Mouse (Mus musculus): ENCODE data around the gene Slc22a12.

Slc22a12 gene

DNA sequence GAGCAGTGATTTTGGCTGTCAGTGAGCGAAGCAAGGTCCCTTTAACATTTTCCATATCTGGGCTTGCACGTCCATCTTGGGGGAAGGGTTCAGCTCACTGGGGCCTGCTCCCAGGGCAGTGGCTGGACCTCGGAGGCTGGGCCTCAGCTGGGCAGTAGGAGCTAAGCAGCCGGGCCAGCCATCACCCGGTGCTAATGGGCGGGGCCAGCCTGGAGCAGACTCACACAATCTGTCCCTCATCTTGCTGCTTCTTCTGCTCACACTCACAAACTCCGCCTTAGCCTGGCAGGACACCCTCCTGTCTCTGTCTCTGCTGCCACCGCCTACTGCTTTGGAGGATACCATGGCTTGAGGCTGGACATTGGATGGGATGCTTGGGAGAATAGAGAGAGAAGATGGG, 26.7 kb downstream of the Slc22a12 start:
- no peak for DNase-seq (ENCODE audit: low read depth, low spot score)

DNA sequence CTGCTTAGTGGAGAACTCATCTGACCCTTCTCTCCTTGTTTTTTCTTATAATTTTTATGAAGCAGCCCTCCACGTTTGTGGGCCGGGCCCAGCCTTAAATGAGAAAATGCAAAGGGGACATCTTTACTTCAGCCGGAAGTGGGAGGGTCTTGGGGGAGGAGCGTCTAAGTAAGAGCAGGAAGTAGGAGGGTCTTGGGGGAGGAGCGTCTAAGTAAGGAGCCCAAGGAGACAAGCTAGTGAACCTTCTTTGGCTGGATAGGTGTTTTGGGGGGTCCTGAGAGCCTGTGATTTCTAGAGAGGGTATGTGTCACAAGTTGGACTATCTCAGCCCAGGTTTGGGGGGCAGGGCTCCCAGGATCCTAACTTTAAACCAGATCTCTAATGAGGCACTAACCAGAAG, 27.4 kb downstream of the Slc22a12 start:
- DNase-seq (ENCODE audit: low read depth, low spot score): no peak

DNA sequence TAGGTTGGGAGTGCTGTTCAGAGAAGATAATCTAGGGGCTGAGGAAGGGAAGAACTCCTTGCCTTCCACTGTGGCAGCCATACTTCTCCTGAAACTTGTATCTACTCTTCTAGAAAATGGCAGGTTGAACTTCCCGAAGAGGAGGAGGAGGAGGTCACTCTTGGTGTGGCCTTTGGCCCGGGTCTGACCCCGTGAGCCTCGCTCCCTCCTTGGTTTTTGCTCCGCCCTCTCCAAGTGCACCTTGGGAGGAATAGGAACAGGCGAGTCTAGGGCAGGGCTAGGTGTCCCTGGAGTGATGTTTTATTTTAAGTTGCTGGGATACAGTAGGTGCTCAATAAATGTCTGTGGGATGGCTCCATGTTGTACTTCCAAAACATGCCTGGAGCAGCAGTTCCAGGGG, 27.9 kb downstream of the Slc22a12 start:
- no peak for DNase-seq (ENCODE audit: low read depth, low spot score)

DNA sequence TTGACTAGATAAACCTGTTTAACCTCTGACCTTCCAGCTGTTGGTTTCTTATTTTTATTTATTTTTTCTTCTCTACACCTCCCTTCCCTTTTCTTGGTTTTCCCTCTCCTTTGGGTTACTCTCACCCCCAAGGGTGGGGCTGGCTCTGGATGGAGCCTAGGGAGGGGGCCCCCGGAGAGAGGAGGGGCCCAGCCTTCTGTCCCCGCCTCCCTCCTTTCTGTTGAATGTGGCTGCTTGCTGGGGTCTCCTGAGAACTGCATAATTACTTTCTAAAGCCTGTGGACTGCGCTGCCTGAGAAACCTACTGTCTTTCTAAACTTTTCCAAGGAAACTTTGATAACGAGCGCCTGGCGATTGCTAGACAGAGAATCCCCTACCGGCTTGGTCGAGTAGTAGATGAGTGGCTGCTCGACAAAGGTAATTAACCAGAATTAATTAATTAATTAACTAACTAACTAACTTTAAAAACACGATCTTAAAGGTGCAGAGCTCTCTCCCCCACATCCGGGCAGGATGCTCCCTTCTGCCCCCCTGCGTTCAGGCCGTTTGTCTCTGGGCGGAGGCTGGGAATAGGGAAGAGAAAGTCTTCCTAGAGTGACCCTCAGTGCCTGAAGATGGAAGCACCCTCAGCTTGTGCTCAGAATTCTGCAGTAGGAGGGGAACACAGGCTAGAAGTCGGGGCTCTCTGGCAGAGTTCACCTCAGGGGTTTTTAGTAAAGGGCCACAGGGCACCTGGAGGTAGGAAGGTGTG, 29.3 kb downstream of the Slc22a12 start:
- DNase-seq (ENCODE audit: low read depth, low spot score): no peak

DNA sequence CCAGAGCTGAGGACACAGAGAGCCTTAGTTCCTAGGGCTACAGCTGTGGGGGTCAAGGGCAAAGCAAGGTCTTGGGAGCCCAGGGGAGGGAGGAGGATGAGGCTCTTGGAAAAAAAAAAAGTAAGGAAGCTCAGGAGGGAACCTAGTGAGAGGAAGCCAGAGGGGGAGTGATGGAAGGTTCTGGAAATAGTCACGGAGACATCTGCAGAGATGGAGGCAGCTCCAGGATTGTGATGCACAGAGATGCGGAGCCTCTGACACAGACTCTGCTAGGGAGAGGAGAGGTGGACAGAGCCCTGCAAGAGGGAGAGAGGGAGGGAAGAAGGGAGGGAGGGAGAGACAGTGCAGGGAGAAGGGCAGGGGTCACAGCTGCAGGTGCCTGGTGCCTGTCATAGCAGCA, 32.3 kb downstream of the Slc22a12 start:
- DNase-seq (ENCODE audit: low read depth, low spot score): no peak

DNA sequence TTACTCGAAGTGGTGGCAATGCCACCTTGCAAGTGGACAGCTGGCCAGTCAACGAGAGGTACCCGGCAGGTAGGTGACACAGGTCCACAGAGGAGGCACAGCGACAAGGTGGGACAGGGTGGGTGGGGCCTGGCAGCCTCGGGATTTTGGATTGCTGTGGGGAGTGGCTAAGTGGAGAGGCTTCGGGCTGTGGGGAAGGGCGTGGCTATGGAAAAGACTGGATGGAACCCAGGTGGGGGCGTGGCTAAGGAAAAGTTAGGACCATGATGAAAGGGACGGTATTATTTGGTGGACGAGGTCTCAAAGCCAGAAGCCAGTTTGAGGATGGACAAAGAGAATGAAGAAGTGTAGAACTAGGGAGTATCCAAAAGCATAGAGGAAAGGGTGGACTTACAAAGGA, 33.0 kb downstream of the Slc22a12 start:
- DNase-seq (ENCODE audit: low read depth, low spot score): no peak

DNA sequence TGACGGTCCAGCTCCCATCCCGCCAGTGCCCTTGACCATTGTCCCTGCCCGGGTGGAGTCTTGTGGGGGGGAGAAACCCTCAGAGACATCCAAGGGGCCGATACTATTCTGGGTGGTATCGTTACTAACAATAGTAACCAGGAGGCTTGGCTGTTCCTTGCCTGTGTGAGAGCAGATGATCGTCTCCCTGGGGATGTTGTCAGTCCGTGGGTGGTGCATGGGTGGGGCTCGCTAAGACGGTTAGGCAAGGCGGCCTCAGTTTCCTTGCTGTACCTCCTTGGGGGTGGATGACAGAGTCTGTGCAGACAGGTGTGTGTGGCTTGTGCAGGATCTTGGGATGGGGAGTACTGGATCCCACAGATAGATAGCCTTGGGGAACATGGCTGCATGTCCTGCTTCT, 35.4 kb downstream of the Slc22a12 start:
- DNase-seq (ENCODE audit: low read depth, low spot score): no peak

DNA sequence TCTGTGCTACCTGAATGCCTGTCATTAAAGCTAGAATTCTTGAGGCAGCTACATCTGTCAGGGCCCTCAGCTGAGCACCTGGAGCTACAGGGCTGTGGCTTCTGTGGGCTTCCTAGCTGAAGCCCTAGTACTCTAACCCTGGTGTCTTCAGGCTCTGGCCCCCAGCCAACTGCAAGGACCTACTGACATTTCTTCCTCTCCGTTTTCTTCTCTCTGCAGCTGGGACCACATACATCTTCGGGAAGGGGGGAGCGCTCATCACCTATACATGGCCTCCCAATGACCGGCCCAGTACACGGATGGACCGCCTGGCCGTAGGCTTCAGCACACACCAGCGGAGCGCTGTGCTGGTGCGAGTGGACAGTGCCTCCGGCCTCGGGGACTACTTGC, 38.2 kb downstream of the Slc22a12 start:
- no peak for DNase-seq (ENCODE audit: low read depth, low spot score)

DNA sequence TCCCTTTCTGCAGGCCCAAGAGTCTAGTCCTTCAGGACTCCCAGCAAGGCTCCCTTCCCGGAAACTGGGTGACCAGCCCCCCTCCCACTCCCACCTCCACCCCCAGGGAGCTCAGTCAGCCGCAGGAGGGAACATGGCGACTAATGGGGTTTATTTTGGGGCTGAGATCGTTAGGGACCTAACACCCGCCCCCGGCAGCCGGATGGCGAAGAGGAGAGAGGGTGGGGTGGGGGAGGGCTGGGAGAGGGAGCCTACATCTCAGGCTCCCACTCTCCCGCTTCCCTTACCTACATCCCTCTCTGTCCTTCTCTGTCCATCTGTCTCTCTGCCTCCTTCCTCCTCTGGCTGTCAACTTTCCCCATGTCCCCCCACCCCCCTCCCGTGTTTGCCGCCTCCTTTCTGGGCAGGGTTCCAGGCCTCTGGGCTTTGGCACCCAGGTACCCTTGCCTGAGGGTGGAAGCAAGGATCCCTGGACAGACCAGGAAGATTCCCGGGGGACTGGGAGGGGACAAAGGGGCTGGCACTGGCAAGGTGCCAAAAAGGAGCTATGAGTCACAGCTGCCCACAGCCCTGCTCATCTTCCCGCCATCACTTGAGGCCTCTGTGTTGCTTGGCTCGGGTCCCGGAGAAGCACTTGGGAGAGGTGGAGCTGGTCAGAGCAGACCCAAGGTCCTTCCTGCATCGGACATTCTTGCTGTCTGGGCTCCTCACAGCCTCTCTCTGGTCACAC, 38.7 kb downstream of the Slc22a12 start:
- no peak for DNase-seq (ENCODE audit: low read depth, low spot score)

DNA sequence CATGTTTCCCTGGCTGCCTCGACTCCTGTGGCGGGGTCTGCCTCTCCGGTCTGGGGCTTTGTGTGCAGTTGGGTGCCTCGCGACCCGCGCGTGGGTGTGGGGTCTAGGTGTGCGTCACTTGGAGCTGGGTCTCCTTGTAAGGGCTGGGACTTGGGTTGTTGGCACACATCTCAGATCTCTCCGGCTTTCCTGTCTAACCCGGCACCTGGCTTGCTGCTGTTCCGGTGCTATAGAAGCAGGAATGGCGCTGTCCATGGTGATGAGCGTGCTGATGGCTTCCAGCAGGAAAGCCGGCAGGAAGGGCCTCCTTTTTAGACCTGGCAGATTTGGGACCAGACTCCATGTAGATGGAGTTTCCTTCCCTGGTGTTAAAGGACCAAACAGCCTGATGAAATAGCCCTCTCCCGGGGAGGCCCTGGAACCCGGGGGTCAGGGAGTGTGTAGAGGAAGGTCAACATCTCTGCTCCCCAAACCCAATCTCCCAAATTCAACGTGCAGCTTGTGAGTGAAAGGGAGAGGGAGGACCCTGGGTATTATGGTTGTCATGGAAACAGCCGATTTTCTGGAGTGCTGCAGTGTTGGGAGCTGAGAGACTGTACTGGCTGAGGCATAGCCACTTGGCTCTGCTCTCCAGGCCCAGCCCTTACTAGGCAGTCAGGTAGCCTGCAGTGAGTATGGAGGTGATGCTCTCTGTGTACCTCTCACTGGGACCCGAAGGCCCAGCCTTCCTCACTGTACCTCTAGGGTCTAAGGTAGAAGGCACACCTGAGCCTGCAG, 40.1 kb downstream of the Slc22a12 start:
- DNase-seq (ENCODE audit: low read depth, low spot score): peak; percentile 73

DNA sequence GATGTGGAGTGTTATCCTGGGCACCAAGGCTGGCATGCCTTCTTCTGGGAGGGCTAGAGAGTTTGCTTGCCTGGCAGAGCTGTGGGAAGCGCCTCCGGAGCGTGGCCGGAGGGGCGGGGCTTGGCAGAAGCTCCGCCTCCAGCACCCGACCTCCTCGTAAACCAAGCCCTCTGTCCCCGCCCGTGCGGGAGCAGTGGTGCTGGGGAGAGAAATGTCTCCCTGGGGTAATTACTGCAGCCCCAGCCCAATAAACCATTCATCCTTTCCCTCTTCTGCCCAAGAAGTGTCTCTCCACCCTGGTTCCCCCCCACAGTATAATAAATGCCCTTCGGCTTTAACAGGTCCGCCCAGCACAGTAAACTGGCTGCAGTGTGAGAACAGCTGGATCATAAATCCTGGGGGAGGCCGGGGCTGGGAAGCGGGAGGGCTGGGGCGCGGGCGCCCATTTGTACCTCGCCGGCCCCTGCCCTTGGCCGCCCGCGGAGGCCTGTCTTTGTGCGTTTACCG, 40.7 kb downstream of the Slc22a12 start:
- DNase-seq (ENCODE audit: low read depth, low spot score): no peak

DNA sequence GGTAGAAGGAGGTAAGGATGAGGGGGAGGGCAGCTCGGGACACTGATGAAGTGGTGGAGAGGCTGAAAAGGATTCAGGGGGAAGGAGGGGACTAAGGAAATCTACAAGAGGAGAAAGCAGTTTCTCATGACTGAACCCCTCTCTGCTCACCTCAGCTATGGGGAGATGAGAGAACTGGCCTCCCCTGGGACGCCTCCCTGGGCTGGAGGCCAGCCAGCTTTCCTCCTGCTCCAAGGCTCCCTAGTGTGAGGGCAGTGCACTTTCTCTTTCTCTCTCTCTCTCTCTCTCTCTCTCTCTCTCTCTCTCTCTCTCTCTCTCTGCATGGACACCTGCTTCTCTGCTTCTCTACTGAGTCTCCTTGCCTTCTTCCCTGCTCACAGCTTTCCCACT, 42.2 kb downstream of the Slc22a12 start:
- no peak for DNase-seq (ENCODE audit: low read depth, low spot score)

DNA sequence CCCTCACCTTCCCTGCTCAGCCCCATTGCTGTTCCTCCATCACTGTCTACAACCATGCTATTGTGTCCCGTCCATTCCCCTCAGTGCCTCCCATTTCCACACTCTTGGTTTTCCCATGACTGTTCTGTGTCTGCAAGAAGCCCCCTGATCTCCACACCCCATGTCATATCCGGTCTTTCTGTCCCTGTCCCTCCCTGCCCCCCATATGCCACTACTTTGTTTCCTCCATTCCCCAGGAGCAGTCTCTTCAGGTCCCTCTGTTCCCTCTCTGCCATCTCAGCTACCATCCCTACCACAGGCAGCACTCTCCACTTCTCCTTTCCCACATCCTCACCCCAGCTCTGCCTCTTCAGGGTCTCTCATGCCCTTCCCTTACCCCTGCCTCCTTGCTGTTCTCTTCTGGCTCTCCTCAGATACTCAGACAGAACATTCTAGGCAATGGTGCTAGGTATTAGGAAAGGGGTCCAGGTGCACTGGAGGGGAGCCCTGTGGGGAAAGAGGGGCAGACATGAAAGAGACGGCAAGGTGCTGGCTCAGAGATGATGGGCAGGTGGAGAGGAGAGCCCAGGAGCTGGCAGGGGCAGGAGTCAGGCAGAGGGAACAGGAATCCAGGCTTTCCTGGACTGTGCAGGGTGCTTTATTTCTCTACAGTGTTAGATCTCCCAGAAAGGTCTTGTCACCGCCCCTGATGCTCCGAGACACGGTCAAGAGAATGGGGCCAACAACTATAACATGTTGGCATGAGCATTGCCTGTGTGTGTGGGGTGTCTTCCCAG, 42.8 kb downstream of the Slc22a12 start:
- DNase-seq (ENCODE audit: low read depth, low spot score): no peak

DNA sequence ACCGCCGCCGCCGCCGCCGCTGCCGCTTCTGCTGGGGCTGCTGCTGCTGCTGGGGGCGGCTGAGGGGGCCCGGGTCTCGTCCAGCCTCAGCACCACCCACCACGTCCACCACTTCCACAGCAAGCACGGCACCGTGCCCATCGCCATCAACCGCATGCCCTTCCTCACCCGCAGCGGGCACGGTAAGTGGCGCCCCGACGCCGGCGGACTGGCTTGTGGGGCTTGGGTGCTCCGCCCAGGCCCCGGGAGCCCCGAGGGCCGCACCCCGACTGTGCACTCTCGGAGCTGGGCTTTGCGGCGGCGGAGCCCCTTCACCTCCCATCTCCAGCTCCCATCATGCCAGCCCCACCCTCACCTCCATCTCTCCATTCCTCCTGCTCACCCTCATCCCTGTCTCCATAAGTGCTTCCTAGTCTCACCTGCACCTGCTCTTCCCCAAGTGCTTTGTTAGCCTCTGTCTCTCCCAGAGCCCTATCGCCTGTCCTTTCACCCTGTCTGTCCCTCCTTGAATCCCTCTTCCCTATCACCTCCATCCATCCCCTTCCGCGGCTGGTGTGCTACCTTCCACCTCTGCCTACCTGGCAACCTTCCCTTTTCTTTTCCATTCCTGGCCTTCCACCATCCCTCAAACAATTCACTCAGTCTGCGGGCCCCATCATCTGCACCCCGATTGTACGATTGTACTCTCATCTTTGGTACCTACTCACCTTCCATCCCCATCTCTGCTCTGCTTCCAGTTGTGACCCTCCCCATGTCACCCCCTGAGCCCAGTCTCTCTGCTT, 44.3 kb downstream of the Slc22a12 start:
- DNase-seq (ENCODE audit: low read depth, low spot score): no peak

DNA sequence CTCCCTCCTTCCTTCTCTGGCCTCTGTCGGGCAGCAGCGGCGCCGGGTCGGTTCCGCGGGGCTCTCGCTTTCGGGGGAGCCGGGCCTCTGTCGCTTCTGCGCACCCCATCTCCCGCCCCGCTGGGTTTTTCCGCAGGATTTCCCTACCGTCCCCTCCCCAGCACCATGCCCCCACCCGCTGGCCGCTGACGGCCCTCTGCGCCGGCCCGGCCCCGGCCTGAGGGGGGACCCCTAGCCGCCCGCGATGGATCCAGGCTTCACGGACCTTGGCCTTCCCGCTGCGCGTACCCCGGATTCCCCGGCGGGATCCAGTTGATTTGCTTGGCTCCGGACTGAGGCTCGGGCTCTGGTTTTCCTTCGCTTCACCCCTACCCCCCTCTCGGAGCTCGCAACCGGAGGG, 45.0 kb downstream of the Slc22a12 start:
- DNase-seq (ENCODE audit: low read depth, low spot score): no peak

DNA sequence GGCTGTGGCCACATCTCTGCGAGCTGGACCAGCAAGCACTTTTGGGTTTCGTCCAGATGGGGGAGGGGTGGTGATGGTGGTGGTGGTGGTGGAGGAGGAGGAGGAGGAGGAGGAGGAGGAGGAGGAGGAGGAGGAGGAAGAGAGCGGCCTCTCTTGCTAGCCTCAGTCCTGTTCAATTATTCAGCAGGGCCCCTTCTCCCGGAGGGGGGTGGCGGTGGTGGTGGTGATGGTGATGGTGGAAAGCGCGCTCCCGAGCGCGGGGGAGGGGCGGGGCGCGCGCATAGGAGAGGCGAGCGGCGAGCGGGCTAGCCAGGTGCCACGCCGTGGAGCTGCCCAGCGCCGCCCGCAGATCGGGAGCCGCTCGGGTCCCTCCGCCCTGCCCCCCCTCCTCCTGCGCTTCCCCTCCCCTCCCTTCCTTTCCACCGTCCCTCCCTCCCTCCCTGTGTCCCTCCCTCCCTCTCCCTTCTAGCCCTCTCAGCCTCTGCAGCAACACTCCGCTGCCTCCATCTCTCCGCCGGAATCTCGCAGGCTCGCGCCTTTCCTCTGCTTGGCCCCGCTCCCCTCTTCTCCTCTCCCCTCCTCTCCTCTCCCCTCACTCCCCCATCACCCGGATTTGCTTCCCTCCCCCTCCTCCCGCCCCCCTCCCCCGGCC, 45.6 kb downstream of the Slc22a12 start:
- DNase-seq (ENCODE audit: low read depth, low spot score): peak; percentile 72

DNA sequence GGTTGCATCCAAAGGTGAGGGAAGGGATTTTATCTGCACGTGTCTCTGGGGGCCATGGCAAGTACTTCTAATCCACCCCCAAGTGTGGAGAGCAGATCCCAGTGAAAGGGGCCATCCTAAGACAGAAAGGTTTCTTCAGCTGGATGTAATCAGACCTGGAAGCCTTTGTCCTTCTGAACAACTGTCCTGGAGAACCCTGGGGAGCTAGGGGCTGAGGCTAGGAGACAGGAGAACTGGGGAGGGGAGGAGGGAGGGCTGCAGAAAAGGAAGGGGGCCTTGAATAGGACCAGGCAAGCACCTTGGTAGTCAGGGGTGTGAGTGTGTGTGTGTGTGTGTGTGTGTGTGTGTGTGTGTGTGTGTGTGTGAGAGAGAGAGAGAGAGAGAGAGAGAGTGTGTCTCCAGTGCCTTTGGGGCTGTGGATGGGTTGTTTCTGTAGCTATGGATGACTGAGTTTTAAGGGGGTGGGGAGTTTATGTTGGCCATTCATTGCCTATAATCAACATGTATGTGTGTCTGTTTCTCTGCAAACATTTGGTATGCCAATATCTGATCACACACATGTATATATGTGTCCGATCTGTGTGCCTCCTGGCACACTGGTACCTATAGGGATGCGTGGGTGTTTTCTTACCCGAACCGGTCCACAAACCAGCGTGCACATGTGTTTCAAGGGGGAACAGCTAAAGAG, 46.2 kb downstream of the Slc22a12 start:
- no peak for DNase-seq (ENCODE audit: low read depth, low spot score)

DNA sequence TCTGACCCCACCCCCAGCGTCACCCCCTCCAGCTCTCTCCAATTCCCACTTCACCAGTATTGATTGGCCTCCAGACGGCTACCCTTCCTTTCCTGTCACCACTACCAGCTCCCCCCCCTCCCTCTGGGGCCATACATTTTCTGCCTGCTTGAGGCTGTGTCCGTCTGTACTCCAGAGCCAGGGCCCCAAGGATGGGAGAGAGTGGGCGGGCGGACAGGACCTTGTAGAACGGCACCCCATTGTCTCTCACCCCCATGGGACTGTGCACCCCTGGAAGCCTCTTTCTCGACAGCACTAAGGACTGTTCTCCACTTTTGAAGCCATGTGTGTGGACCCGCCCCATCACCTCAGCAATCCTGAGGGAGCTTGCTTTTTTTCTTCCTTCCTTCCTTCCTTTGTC, 47.1 kb downstream of the Slc22a12 start:
- no peak for DNase-seq (ENCODE audit: low read depth, low spot score)

DNA sequence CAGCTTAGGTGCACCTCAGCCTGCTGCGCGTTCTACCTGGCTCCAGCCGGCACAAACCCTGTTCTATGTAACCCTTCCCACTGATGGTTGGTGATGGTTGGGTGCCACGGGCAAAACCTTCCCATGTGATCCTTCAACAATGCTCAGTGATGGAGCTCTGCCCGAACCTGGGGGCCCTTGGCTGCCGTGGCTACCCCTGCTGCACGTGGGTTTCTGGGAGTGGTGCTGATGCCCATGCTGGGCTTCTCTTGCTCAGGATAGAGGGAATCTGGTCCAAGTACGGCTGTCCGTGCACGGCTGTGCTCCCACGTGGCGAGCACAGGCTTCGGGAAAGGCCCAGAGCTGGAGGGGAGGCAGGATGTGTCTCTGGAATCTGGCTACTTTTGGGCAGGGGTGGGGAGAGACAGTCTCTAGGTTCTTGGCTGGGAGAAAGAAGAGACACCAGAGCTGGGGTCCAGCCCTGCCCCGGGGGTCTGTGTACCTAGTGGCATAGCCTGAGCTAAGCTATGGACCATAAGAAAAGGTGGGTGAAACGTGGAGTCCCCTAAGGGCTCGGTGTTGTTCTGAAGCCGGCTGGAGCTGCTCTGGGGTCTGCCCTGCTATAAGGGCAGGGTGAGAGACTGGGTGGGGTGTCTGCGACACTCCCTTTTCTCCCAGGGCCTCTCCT, 48.2 kb downstream of the Slc22a12 start:
- no peak for DNase-seq (ENCODE audit: low read depth, low spot score)
